Mouse (Mus musculus) heart, embryonic 11.5 days (tissue): Measurements from ENCODE around the gene Tfec. TPM values are rescaled to one million over a fixed set of nuclear protein-coding genes. Genes with fewer than 3 reads are reported as not detected.

ENCODE experiments used
- ATAC-seq: fragments of 200-750 bp; cut with Nextera tagmentation; replicated peaks from 2 replicates; pipeline ENCODE4 v1.8.0; 2017; ENCODE audit warnings: moderate library complexity; ENCODE audit not compliant: insufficient number of reproducible peaks, low FRiP score, low TSS enrichment
- H3K27ac ChIP-seq: fragments of 300-500 bp; sonication (generic); 2 replicates; pipeline ENCODE4 v1.5.1; 2014; ENCODE audit warnings: mild to moderate bottlenecking, low read depth, low read length
- H3K27me3 ChIP-seq: fragments of 300-500 bp; sonication (generic); 2 replicates; pipeline ENCODE4 v1.6.1; 2014; ENCODE audit warnings: mild to moderate bottlenecking, low read length, mixed read lengths; ENCODE audit not compliant: control insufficient read depth, insufficient read depth
- H3K36me3 ChIP-seq: fragments of 300-500 bp; sonication (generic); 2 replicates; pipeline ENCODE4 v1.6.1; 2014; ENCODE audit warnings: mild to moderate bottlenecking, low read length, moderate library complexity, mixed read lengths; ENCODE audit not compliant: control insufficient read depth, insufficient read depth
- H3K4me1 ChIP-seq: fragments of 300-500 bp; sonication (generic); 2 replicates; pipeline ENCODE4 v1.6.1; 2014; ENCODE audit warnings: low read length; ENCODE audit not compliant: control insufficient read depth, insufficient read depth
- H3K4me2 ChIP-seq: fragments of 300-500 bp; sonication (generic); 2 replicates; pipeline ENCODE4 v1.6.1; 2014; ENCODE audit warnings: mild to moderate bottlenecking, moderate library complexity
- H3K4me3 ChIP-seq: fragments of 300-500 bp; sonication (generic); 2 replicates; pipeline ENCODE4 v1.5.1; 2014; ENCODE audit warnings: low read depth, low read length
- H3K9ac ChIP-seq: fragments of 300-500 bp; sonication (generic); 2 replicates; pipeline ENCODE4 v1.6.1; 2014; ENCODE audit warnings: mild to moderate bottlenecking, low read depth, low read length, moderate library complexity
- H3K9me3 ChIP-seq: fragments of 300-500 bp; sonication (generic); replicated peaks from 2 replicates; pipeline ENCODE4 v1.6.1; 2016; ENCODE audit warnings: low read length; ENCODE audit not compliant: control insufficient read depth
- WGBS: fragments of 180-500 bp; shearing (Covaris S2); extraction: QIAGEN DNeasy Blood & Tissue Kit; methylation state at CpG from one replicate; pipeline ENCODE4 v1.1.7; 2014; ENCODE audit not compliant: insufficient replicate concordance; 5-methylcytosine and 5-hydroxymethylcytosine counted together
- polyA plus RNA-seq: library from polyadenylated mRNA; unstranded; fragments of >200 nt; fragmentation: Nextera tagmentation; extraction: Ambion mirVana; gene quantifications from 2 replicates; pipeline ENCODE4 v1.2.1, GENCODE M21; 2014

The Tfec gene
- polyA plus RNA-seq, 1 experiment from 2014 or later: 0.37 TPM

DNA sequence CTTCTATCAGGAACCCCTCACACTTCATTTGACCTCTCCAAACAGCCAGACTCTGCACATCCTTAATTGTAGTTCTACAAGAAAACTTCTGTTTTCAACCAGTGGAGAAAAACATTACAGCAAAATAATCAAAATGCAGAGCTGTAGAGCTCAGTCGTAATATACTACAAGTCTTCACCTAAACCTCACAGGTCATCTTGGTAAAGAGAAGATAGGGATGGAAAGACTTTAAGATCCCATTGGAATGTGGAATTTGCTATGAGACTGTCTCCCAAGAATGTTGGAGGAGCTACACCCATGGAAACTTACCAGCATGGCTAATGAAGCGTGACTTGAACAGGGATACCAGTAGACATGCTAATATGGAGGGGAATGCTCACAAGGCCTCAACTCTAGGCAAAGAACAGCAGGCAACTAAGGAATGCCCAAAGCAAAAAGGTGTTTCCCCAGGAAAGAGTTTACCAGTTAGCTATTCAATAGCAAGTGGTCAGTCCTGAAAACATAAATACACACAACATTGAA lies 24.2 kb downstream of the Tfec start:
- 82% methylated on average over 2 of the region's 2 CpGs for WGBS
- H3K4me2 ChIP-seq: no peak overlapping the region
- ATAC-seq: no peak
- no peak overlapping the region for H3K27ac ChIP-seq
- H3K27me3 ChIP-seq: no peaks in the 10 kb centered on the region
- no peaks in the 10 kb centered on the region for H3K36me3 ChIP-seq
- no peaks in the 10 kb centered on the region for H3K9me3 ChIP-seq
- H3K9ac ChIP-seq: no peak overlapping the region
- H3K4me3 ChIP-seq: no peak overlapping the region
- H3K4me1 ChIP-seq: no peaks in the 10 kb centered on the region

DNA sequence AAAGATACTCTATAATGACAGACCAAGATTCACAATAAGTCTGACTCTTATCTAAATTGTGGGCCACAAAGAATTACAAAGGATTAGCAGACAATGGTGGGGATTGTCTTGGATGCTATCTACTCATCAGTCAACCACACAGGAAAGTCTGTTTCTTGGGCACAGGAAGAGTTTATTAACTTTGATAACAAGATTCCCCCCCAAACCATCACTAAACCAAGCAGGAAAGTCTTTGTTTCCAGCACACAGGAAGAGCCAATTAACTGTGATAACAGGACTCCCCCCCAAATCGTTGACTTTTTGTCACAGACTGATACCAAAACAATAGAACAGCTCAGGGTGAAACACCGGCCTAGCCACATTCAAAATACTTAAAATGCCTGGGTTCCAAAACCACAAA lies 28.2 kb downstream of the Tfec start:
- WGBS: 41% methylated on average over 2 of the region's 2 CpGs
- Histone ChIP-seq H3K27ac (no peak overlapping the region), H3K4me2 (no peak overlapping the region), H3K4me1 (no peaks in the 10 kb centered on the region), H3K36me3 (no peaks in the 10 kb centered on the region), H3K9ac (no peak overlapping the region), H3K9me3 (no peaks in the 10 kb centered on the region), H3K27me3 (no peaks in the 10 kb centered on the region), H3K4me3 (no peak overlapping the region)
- ATAC-seq: no peak

DNA sequence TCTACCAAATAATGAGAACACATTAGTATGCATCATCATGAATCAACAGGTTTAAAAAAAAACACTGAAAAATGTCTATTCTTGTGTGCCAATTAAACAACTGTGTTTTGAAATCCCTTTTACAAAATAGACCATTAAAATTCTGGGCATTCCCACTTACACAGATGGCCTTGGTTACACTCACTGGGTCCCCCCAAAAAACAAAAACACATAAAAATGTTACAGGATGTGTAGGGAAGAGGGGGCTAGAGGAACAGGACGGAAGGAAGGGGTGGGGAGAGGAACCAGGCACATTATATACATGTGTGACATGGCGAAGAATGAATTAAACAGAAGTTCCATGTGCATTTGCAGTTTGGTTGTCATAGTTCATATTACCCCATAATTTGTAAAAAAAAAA lies 29.9 kb downstream of the Tfec start:
- Histone ChIP-seq H3K4me1 (no peaks in the 10 kb centered on the region), H3K36me3 (no peaks in the 10 kb centered on the region), H3K27me3 (no peaks in the 10 kb centered on the region), H3K9ac (no peak overlapping the region), H3K4me3 (no peak overlapping the region), H3K4me2 (no peak overlapping the region), H3K27ac (no peak overlapping the region), H3K9me3 (no peaks in the 10 kb centered on the region)
- 67% methylated on average over 2 of the region's 2 CpGs for WGBS
- no peak for ATAC-seq

DNA sequence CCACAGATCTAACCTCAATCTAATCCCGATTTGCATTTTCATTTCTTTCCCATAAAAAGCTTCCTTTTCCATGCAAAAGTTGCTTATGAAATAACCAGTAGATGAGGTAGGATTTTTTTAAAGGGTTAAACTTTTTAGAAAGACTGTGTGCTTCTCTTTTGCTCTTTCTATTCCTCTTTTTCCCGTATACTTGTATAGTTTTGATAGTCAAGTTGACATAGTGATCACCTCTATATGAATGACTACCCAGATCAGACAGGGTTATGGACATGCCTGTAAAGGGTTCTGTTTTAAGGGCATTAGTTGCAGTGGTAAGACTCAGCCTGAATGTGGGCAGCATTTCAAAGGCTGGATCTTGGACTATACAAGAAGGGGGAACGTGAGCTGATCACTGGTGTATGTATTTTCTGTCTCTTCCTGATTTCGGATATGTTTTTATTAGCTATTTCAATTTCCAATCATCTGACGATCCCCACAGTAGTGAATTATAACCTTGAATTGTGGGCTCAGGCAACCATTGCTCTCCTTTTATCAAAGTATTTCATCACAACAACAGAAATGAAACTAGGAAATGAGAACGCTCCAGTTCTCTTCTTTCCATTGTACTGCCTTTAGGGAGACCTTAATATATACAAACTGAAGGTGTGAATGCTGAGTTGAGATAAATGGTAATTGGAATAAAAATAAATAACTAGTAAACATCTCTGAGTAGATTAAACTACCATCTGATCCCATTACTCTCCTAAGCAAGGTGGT lies 35.3 kb downstream of the Tfec start:
- H3K36me3 ChIP-seq: no peaks in the 10 kb centered on the region
- no peak overlapping the region for H3K27ac ChIP-seq
- no peak overlapping the region for H3K4me3 ChIP-seq
- no peak overlapping the region for H3K4me2 ChIP-seq
- no peak for ATAC-seq
- H3K9me3 ChIP-seq: no peaks in the 10 kb centered on the region
- H3K27me3 ChIP-seq: no peaks in the 10 kb centered on the region
- H3K9ac ChIP-seq: no peak overlapping the region
- H3K4me1 ChIP-seq: no peaks in the 10 kb centered on the region
- 89% methylated on average over 6 of the region's 6 CpGs for WGBS

DNA sequence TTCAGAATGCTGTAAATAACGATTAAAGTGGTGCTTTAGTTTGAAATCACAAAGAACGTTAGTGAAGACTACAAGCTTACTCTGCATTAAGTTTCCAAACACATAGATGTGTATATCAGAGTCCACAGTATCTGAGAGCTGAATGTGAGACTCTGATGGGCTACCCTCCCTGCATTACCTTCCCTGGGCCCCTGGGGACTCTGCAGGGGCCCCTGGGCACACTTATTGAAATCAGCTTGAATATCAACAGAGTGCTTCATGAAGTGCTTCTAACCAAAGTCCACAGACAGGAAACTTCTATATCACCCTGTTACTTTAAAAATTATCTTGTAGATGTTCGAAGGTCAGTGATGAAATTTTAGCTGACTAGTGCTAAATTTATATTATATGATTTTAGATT lies 36.2 kb downstream of the Tfec start:
- Histone ChIP-seq H3K36me3 (no peaks in the 10 kb centered on the region), H3K4me3 (no peak overlapping the region), H3K4me1 (no peaks in the 10 kb centered on the region), H3K27ac (no peak overlapping the region), H3K9me3 (no peaks in the 10 kb centered on the region), H3K27me3 (no peaks in the 10 kb centered on the region), H3K4me2 (no peak overlapping the region), H3K9ac (no peak overlapping the region)
- no peak for ATAC-seq
- WGBS: 74% methylated on average over 3 of the region's 3 CpGs

DNA sequence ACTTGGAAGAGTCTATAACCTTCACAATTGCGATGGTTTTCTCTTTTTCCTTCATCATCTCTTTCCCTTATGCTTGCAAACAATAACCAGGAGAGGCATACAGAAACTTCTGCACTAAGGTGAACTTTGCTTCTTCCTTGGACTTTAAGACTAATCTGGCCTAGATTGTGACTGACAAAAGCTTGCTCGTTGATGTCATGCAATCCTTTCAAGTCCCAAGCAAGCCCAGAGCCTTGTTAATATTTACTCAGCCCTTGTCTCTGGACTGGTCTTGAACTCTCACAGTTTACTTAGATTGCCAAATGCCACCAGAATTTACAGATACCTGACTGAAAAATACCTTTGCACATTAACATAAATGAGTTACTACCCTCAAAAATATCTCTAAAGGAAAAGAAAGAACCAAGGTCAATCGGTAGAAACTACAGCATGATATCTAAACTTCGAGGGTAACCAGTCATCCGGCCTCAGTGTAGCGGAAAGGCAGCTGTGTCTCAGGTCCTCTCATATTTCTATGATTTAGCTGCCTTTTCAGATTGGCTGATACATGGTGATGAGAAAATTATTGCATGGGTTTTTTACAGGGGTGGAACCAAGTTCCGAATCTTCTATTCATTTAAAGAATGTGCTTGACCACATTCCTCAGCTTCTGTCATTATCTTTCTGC lies 42.2 kb downstream of the Tfec start:
- no peak overlapping the region for H3K27ac ChIP-seq
- 84% methylated on average over 7 of the region's 7 CpGs for WGBS
- no peaks in the 10 kb centered on the region for H3K27me3 ChIP-seq
- no peak overlapping the region for H3K9ac ChIP-seq
- no peak overlapping the region for H3K4me2 ChIP-seq
- H3K4me1 ChIP-seq: no peaks in the 10 kb centered on the region
- no peak overlapping the region for H3K4me3 ChIP-seq
- ATAC-seq: no peak
- H3K36me3 ChIP-seq: no peaks in the 10 kb centered on the region
- no peaks in the 10 kb centered on the region for H3K9me3 ChIP-seq

DNA sequence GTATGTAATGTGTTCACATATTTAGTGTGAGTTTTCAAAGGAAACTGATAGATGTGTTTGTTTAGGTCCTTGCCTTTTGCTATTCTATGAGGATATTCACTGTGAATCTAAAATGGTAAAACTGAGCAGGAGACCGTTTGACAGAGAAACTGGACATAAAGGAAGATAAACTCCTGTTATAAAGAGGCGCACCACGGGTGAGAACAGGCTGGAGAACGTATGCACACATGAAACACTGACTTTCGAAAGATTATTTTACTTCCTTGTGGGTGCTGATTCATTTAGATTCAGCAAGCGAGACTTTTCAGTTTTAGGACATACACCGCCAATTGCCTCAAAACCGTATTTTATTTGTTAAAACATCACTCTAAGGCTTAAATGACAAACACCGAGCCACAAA lies 43.3 kb downstream of the Tfec start:
- Histone ChIP-seq H3K27ac (no peak overlapping the region), H3K36me3 (no peaks in the 10 kb centered on the region), H3K27me3 (no peaks in the 10 kb centered on the region), H3K4me3 (no peak overlapping the region), H3K9me3 (no peaks in the 10 kb centered on the region), H3K4me2 (no peak overlapping the region), H3K9ac (no peak overlapping the region), H3K4me1 (no peaks in the 10 kb centered on the region)
- 81% methylated on average over 9 of the region's 9 CpGs for WGBS
- no peak for ATAC-seq

DNA sequence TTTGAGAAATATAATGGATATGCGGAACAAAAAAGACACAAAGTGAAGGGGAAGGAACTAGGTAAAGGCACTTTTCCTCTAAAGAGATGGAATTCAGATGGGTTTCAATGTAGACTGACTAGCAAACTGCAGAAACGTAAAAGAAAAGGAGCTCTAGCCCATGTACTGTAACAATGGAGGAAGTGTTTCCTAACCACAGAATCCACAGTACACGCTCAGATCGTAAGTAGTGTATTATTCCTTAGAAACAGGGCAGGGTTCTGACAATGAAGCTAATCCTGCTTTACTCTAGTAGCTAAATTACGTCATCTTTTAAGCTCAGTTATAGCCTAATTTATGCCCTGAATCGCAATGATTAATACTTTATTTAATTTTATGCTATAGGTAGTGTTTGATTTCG lies 51.7 kb downstream of the Tfec start:
- Histone ChIP-seq H3K36me3 (no peaks in the 10 kb centered on the region), H3K9ac (no peak overlapping the region), H3K27ac (no peak overlapping the region), H3K4me1 (no peaks in the 10 kb centered on the region), H3K9me3 (no peaks in the 10 kb centered on the region), H3K4me3 (no peak overlapping the region), H3K27me3 (no peaks in the 10 kb centered on the region), H3K4me2 (no peak overlapping the region)
- ATAC-seq: no peak
- 81% methylated on average over 7 of the region's 7 CpGs for WGBS

DNA sequence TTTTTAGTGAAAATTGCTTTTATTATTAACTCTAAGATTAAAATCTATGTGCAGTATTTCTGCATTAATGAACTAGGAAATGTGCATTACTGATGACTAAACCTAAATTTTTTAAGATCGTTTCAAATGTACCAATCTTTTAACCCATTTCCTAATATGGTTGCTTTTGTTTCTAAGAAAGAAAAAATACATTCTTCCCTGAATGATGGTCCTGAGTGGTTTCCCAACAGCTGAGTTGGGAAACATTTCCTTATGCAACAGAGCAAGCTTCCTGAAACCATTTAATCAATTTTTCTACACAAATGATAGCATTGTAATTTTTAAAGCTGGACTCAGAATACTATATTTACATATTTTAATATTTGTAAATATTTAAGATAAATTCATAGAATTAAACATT lies 62.6 kb downstream of the Tfec start:
- H3K36me3 ChIP-seq: no peaks in the 10 kb centered on the region
- no peaks in the 10 kb centered on the region for H3K27me3 ChIP-seq
- ATAC-seq: no peak
- 66% methylated on average over 1 of the region's 1 CpGs for WGBS
- no peak overlapping the region for H3K4me2 ChIP-seq
- H3K9ac ChIP-seq: no peak overlapping the region
- H3K27ac ChIP-seq: no peak overlapping the region
- H3K4me3 ChIP-seq: no peak overlapping the region
- H3K4me1 ChIP-seq: no peaks in the 10 kb centered on the region
- no peaks in the 10 kb centered on the region for H3K9me3 ChIP-seq
